ENCODE assay signal across 25 mouse cellular contexts in genomic region chr15:10534591-10534990, GRCm38 (mm10). TPM values are rescaled to one million over a fixed set of nuclear protein-coding genes. Genes with fewer than 3 reads are reported as not detected.
DNase-seq lines count a peak whose midpoint lies in the region; ATAC-seq and TF ChIP-seq lines count a peak whose summit lies in the region.
"Had no signal": no experiment of that assay in that cellular context is flagged by ENCODE, and none has a peak within 500 bp of the region (broad histone marks: within the 10 kb centered on the region; RNA-seq: fewer than 3 reads in every experiment).

No protein-coding gene starts in this region.

- H3K4me3 ChIP-seq in cerebellum, adult 2 months (replicated peaks; ENCODE audit: insufficient read depth, low read depth, low read length) = no peak overlapping the region
- no peak overlapping the region for H3K4me3 ChIP-seq in kidney, adult 2 months (ENCODE audit: insufficient read depth, low read depth, low read length)
- H3K4me3 ChIP-seq in kidney, embryonic 16.5 days (ENCODE audit: low read length) = no peak overlapping the region
- H3K4me3 ChIP-seq in ES-Bruce4 (ENCODE audit: low read depth, low read length) = no peak overlapping the region
- no peak overlapping the region for H3K4me3 ChIP-seq in forebrain, embryonic 13.5 days
- H3K4me3 ChIP-seq: embryonic facial prominence, embryonic 13.5 days; forebrain, embryonic 12.5 days; heart, adult 2 months; heart, embryonic 15.5 days; hindbrain, embryonic 13.5 days had no signal

- no peaks in the 10 kb centered on the region for H3K9me3 ChIP-seq in kidney, embryonic 16.5 days (ENCODE audit: low read length)
- no peaks in the 10 kb centered on the region for H3K9me3 ChIP-seq in ES-Bruce4 (replicated peaks; ENCODE audit: control insufficient read depth, insufficient read depth, low read length, poor library complexity, severe bottlenecking)
- H3K9me3 ChIP-seq in forebrain, embryonic 13.5 days (replicated peaks) = no peaks in the 10 kb centered on the region
- H3K9me3 ChIP-seq: embryonic facial prominence, embryonic 13.5 days; forebrain, embryonic 12.5 days; G1E; heart, embryonic 15.5 days; hindbrain, embryonic 13.5 days had no signal

- no peaks in the 10 kb centered on the region for H3K4me1 ChIP-seq in cerebellum, adult 2 months (ENCODE audit: control insufficient read depth, insufficient read depth, low read length)
- no peaks in the 10 kb centered on the region for H3K4me1 ChIP-seq in kidney, adult 2 months (ENCODE audit: control insufficient read depth, insufficient read depth, low read length)
- H3K4me1 ChIP-seq in kidney, embryonic 16.5 days (ENCODE audit: insufficient read depth, low read length) = no peaks in the 10 kb centered on the region
- H3K4me1 ChIP-seq in ES-Bruce4 (ENCODE audit: control insufficient read depth, insufficient read depth, low read length) = no peaks in the 10 kb centered on the region
- H3K4me1 ChIP-seq in forebrain, embryonic 13.5 days = no peaks in the 10 kb centered on the region
- H3K4me1 ChIP-seq: heart, embryonic 15.5 days; hindbrain, embryonic 13.5 days had no signal

- no peak for TF ChIP-seq EP300 in ES-Bruce4 (IDR thresholded peaks at IDR 0.05; ENCODE audit: insufficient read depth, low read depth, low read length)

- TF ChIP-seq POLR2A in cerebellum, adult 2 months (IDR thresholded peaks at IDR 0.05; ENCODE audit: borderline replicate concordance, insufficient read depth, low read length) = no peak
- no peak for TF ChIP-seq POLR2A in kidney, adult 2 months (IDR thresholded peaks at IDR 0.05; ENCODE audit: low read depth, low read length)
- TF ChIP-seq POLR2A in ES-Bruce4 (IDR thresholded peaks at IDR 0.05; ENCODE audit: insufficient read depth, low read length) = no peak

- ATAC-seq in kidney, embryonic 16.5 days (ENCODE audit: low FRiP score, low TSS enrichment) = no peak
- ATAC-seq in forebrain, embryonic 13.5 days = no peak
- ATAC-seq: hindbrain, postnatal 0 days; intestine, embryonic 16.5 days had no signal

- no peak overlapping the region for H3K27ac ChIP-seq in cerebellum, adult 2 months (ENCODE audit: insufficient read depth, low read length)
- no peak overlapping the region for H3K27ac ChIP-seq in kidney, adult 2 months (ENCODE audit: insufficient read depth, low read depth, low read length)
- H3K27ac ChIP-seq in kidney, embryonic 16.5 days (ENCODE audit: low read length) = no peak overlapping the region
- H3K27ac ChIP-seq in ES-Bruce4 (ENCODE audit: insufficient read depth, low read length) = no peak overlapping the region
- no peak overlapping the region for H3K27ac ChIP-seq in forebrain, embryonic 13.5 days
- H3K27ac ChIP-seq: embryonic facial prominence, embryonic 13.5 days; forebrain, embryonic 12.5 days; heart, adult 2 months; heart, embryonic 15.5 days; hindbrain, embryonic 13.5 days; hindbrain, postnatal 0 days had no signal

- H3K27me3 ChIP-seq in cerebellum, adult 2 months (ENCODE audit: control insufficient read depth, insufficient read depth, low read length) = no peaks in the 10 kb centered on the region
- H3K27me3 ChIP-seq in kidney, adult 2 months (replicated peaks; ENCODE audit: control insufficient read depth, insufficient read depth, low read length) = no peaks in the 10 kb centered on the region
- no peaks in the 10 kb centered on the region for H3K27me3 ChIP-seq in kidney, embryonic 16.5 days (ENCODE audit: insufficient read depth, low read length)
- no peaks in the 10 kb centered on the region for H3K27me3 ChIP-seq in ES-Bruce4 (ENCODE audit: control insufficient read depth, insufficient read depth, low read length, poor library complexity, severe bottlenecking)
- H3K27me3 ChIP-seq in forebrain, embryonic 13.5 days = no peaks in the 10 kb centered on the region
- H3K27me3 ChIP-seq: embryonic facial prominence, embryonic 13.5 days; forebrain, embryonic 12.5 days; heart, embryonic 15.5 days; hindbrain, embryonic 13.5 days had no signal

- no peaks in the 10 kb centered on the region for H3K36me3 ChIP-seq in kidney, adult 2 months (ENCODE audit: control insufficient read depth, insufficient read depth, low read length)
- H3K36me3 ChIP-seq in kidney, embryonic 16.5 days (ENCODE audit: insufficient read depth, low read length) = no peaks in the 10 kb centered on the region
- no peaks in the 10 kb centered on the region for H3K36me3 ChIP-seq in ES-Bruce4 (ENCODE audit: control insufficient read depth, insufficient read depth, low read length, poor library complexity, severe bottlenecking)
- H3K36me3 ChIP-seq in forebrain, embryonic 13.5 days (ENCODE audit: poor library complexity, severe bottlenecking) = no peaks in the 10 kb centered on the region
- H3K36me3 ChIP-seq: embryonic facial prominence, embryonic 13.5 days; forebrain, embryonic 12.5 days; G1E; heart, embryonic 15.5 days; hindbrain, embryonic 13.5 days had no signal

- no peak overlapping the region for H3K9ac ChIP-seq in kidney, embryonic 16.5 days (replicated peaks; ENCODE audit: low read length)
- H3K9ac ChIP-seq in ES-Bruce4 (ENCODE audit: low read depth, poor library complexity, severe bottlenecking) = no peak overlapping the region
- no peak overlapping the region for H3K9ac ChIP-seq in forebrain, embryonic 13.5 days
- H3K9ac ChIP-seq: embryonic facial prominence, embryonic 13.5 days; forebrain, embryonic 12.5 days; forebrain, postnatal 0 days; heart, embryonic 15.5 days; hindbrain, embryonic 13.5 days had no signal

- TF ChIP-seq CTCF in cerebellum, adult 2 months (IDR thresholded peaks at IDR 0.05; ENCODE audit: borderline replicate concordance, insufficient read depth, low read depth, low read length) = 0 out of 2 replicates have a peak, but pooled peaks have one; percentile 7
- peak; percentile 32; the same call in 1 of the 2 replicates for TF ChIP-seq CTCF in kidney, adult 2 months (conservative IDR thresholded peaks at IDR 0.05; ENCODE audit: insufficient read depth, insufficient read length, low read depth, low read length)
- peak; percentile 20 for TF ChIP-seq CTCF in ES-Bruce4 (IDR thresholded peaks at IDR 0.05; ENCODE audit: low read depth, low read length)

- H3K4me2 ChIP-seq in kidney, embryonic 16.5 days (replicated peaks; ENCODE audit: low read depth, low read length) = no peak overlapping the region
- no peak overlapping the region for H3K4me2 ChIP-seq in forebrain, embryonic 13.5 days
- H3K4me2 ChIP-seq: embryonic facial prominence, embryonic 13.5 days; forebrain, embryonic 12.5 days; heart, embryonic 11.5 days; heart, embryonic 15.5 days; hindbrain, embryonic 13.5 days had no signal

- DNase-seq in cerebellum, adult 2 months = no peak
- no peak for DNase-seq in cerebellum, postnatal 10 days
- peak; percentile 5 for DNase-seq in kidney, adult 2 months
- DNase-seq in thymus, postnatal 10 days (ENCODE audit: low spot score in 2 of 2) = no peak
- DNase-seq: adrenal gland, postnatal 10 days; cerebellum, adult 11 months; cerebellum, adult 9-10 months; cerebellum, postnatal 36 days; forebrain, postnatal 0 days; gastrocnemius, postnatal 36 days; heart, adult 2 months; heart, postnatal 14 days had no signal

- 86% methylated on average over 5 of the region's 5 CpGs for WGBS in cerebellum, adult 2 months
- WGBS in kidney, adult 2 months = 91% methylated on average over 5 of the region's 5 CpGs
- 86% methylated on average over 5 of the region's 5 CpGs for WGBS in kidney, embryonic 16.5 days
- WGBS in forebrain, embryonic 13.5 days = 86% methylated on average over 5 of the region's 5 CpGs

RNA-seq across cellular contexts. Expression of gene Ttc23l, which starts 23.9 kb away (rescaled TPM):
- polyA plus RNA-seq in cerebellum, adult 2 months (2012; rRNA removed) = not detected in 2 replicates
- 0.14 TPM in 1 of 2 replicates, not detected in the other for polyA plus RNA-seq in kidney, adult 2 months (2012; rRNA removed)
- not detected in 2 replicates for polyA plus RNA-seq in kidney, embryonic 16.5 days (2015; fragmentation: Nextera tagmentation; extraction: Ambion mirVana)
- not detected in 2 replicates for polyA plus RNA-seq in ES-Bruce4 (2011; ENCODE audit: insufficient read depth, insufficient read length, low read depth, missing spikeins)
- polyA plus RNA-seq in forebrain, embryonic 13.5 days (2015; fragmentation: Nextera tagmentation; extraction: Ambion mirVana) = not detected in 2 replicates
- polyA plus RNA-seq: brain, embryonic 14.5 days; C2C12; embryonic facial prominence, embryonic 13.5 days; forebrain, embryonic 12.5 days; forebrain, postnatal 0 days; G1E; heart, embryonic 11.5 days; heart, embryonic 15.5 days; hindbrain, embryonic 13.5 days; hindbrain, postnatal 0 days; intestine, embryonic 16.5 days had no signal

RNA-seq across cellular contexts. Expression of gene Rad1, which starts 48.8 kb away (rescaled TPM):
- polyA plus RNA-seq in cerebellum, adult 2 months (2012; rRNA removed) = 15.2 and 15.9 TPM in 2 replicates
- polyA plus RNA-seq in kidney, adult 2 months (2012; rRNA removed) = 9.8 and 10.4 TPM in 2 replicates
- polyA plus RNA-seq in kidney, embryonic 16.5 days (2015; fragmentation: Nextera tagmentation; extraction: Ambion mirVana) = 26.8 and 33.7 TPM in 2 replicates
- polyA plus RNA-seq in ES-Bruce4 (2011; ENCODE audit: insufficient read depth, insufficient read length, low read depth, missing spikeins) = 44.5 and 50.5 TPM in 2 replicates
- 37.4 and 40.7 TPM in 2 replicates for polyA plus RNA-seq in forebrain, embryonic 13.5 days (2015; fragmentation: Nextera tagmentation; extraction: Ambion mirVana)

RNA-seq across cellular contexts. Expression of gene Brix1, which starts 48.8 kb away (rescaled TPM):
- 12.7 and 13.3 TPM in 2 replicates for polyA plus RNA-seq in cerebellum, adult 2 months (2012; rRNA removed)
- polyA plus RNA-seq in kidney, adult 2 months (2012; rRNA removed) = 1.7 and 3.1 TPM in 2 replicates
- polyA plus RNA-seq in kidney, embryonic 16.5 days (2015; fragmentation: Nextera tagmentation; extraction: Ambion mirVana) = 92.1 and 93.4 TPM in 2 replicates
- polyA plus RNA-seq in ES-Bruce4 (2011; ENCODE audit: insufficient read depth, insufficient read length, low read depth, missing spikeins) = 188 and 191 TPM in 2 replicates
- polyA plus RNA-seq in forebrain, embryonic 13.5 days (2015; fragmentation: Nextera tagmentation; extraction: Ambion mirVana) = 103 and 118 TPM in 2 replicates
